Mouse (Mus musculus): ENCODE data around the gene Nup205. TPM values are rescaled to one million over a fixed set of nuclear protein-coding genes. Genes with fewer than 3 reads are reported as not detected.

Gene Nup205
- polyA plus RNA-seq, 1 experiment from 2014 or later, result 31.1 TPM

Other genes starting within 250 kb of the Nup205 start
- 0.42 and 0.48 TPM in 2 replicates for gene Slc23a4, start 189.0 kb upstream of the Nup205 start, polyA plus RNA-seq (2015; fragmentation: Nextera tagmentation; extraction: Ambion mirVana)
- 34.4 and 37.8 TPM in 2 replicates for gene Cnot4, start 43.7 kb upstream of the Nup205 start, polyA plus RNA-seq (2015; fragmentation: Nextera tagmentation; extraction: Ambion mirVana)
- 3.1 and 3.7 TPM in 2 replicates for gene Slc13a4, start 130.7 kb downstream of the Nup205 start, polyA plus RNA-seq (2015; fragmentation: Nextera tagmentation; extraction: Ambion mirVana)
- 0.34 and 0.56 TPM in 2 replicates for gene Fam180a, start 148.7 kb downstream of the Nup205 start, polyA plus RNA-seq (2015; fragmentation: Nextera tagmentation; extraction: Ambion mirVana)

All from forebrain, embryonic 15.5 days (tissue).